Mouse (Mus musculus): ENCODE measurements around the gene Susd1. TPM values are rescaled to one million over a fixed set of nuclear protein-coding genes. Genes with fewer than 3 reads are reported as not detected.

Susd1 gene
- 7.2 TPM for polyA plus RNA-seq (2017; shearing (Covaris generic))

GRCm38 (mm10) chr4:59437990-59438854, at the start of gene Susd1:
Susd1 (minus strand) TSS chr4:59438633.

Other genes starting within 250 kb of the Susd1 start
- gene Ugcg, start 249.4 kb downstream of the Susd1 start, polyA plus RNA-seq (2017; shearing (Covaris generic)) = 660 TPM
- gene Ptbp3, start 110.7 kb upstream of the Susd1 start, polyA plus RNA-seq (2017; shearing (Covaris generic)) = 265 TPM
- gene Hsdl2, start 142.9 kb upstream of the Susd1 start, polyA plus RNA-seq (2017; shearing (Covaris generic)) = 43.0 TPM
- gene E130308A19Rik, start 187.6 kb upstream of the Susd1 start, polyA plus RNA-seq (2017; shearing (Covaris generic)) = 12.3 TPM